Mouse (Mus musculus) ES-Bruce4 (cell line): Measurements from ENCODE around the gene Spef1.

ENCODE experiments used
- CTCF ChIP-seq: IDR thresholded peaks from one replicate; pipeline ENCODE4 v1.8.1; 2011; ENCODE audit warnings: low read depth, low read length
- POLR2A ChIP-seq: IDR thresholded peaks from one replicate; pipeline ENCODE4 v1.8.1; 2011; ENCODE audit warnings: low read length; ENCODE audit not compliant: insufficient read depth

- TF ChIP-seq CTCF (no peak), POLR2A (no peak)
These were observed 38.5 kb downstream of the Spef1 start for GRCm38 (mm10) chr2:131148353-131149253.
